Mouse (Mus musculus): ENCODE measurements around the gene Asic2.

DNA sequence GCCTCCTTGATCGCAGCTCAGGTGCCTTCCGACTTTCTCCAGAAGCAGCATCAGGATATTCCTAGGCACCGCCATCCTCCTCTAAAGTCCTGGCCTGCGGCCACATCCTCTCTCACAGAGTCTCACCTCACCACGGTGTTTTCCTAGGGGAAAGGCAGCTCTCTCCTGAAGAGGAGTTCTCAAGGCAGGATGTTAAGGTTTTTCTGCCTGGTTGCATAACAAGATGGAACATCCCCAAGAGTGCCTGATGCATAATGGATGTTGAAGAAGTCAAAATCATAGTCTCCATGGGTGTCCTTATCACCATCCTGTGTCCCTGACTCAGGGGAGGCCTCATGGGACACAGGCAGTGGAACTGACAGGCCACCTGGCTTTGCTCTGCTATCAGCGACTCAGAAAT, 1060.4 kb downstream of the Asic2 start:
- TF ChIP-seq CTCF (IDR thresholded peaks at IDR 0.05; ENCODE audit: borderline replicate concordance, insufficient read depth, low read depth, low read length) (no peak), POLR2A (IDR thresholded peaks at IDR 0.05; ENCODE audit: borderline replicate concordance, insufficient read depth, low read length) (no peak)
